Mouse (Mus musculus): Measurements from ENCODE around the gene Wdr61.

- TF ChIP-seq POLR2A (IDR thresholded peaks at IDR 0.05; ENCODE audit: control insufficient read depth, extremely low read depth, insufficient read depth, low read length, poor library complexity) (no peak), CTCF (IDR thresholded peaks at IDR 0.05; ENCODE audit: borderline replicate concordance, control insufficient read depth, extremely low read depth, insufficient read depth, low read length, poor library complexity) (no peak)
Observed at GRCm38 (mm10) chr9:54752944-54753295, 18.6 kb upstream of the Wdr61 start.

All from thymus, adult 2 months (tissue).